Mouse (Mus musculus): Measurements from ENCODE around the gene Tm7sf2. TPM values are rescaled to one million over a fixed set of nuclear protein-coding genes. Genes with fewer than 3 reads are reported as not detected.

Tm7sf2 gene
- polyA plus RNA-seq, 1 experiment from 2014 or later, result 17.0 TPM

GRCm38 (mm10) chr19:6084478-6085248 lies 16.5 kb upstream of the Tm7sf2 start, which contains the start of the genes Zfpl1 and Cdca5:
Zfpl1 (minus strand) TSS chr19:6084956.
Cdca5 (plus strand) TSS chr19:6084983.
- Histone ChIP-seq H3K36me3 (ENCODE audit: insufficient read depth, low read length) (peaks cover 28% of the 10 kb centered on the region), H3K4me2 (ENCODE audit: low read length) (peak within 1 kb of the TSS; percentile 92), H3K4me1 (replicated peaks; ENCODE audit: insufficient read depth, low read length) (0 out of 2 replicates have a peak, but pooled peaks cover 6% of the 10 kb centered on the region), H3K27ac (peak within 1 kb of the TSS; percentile 70), H3K9me3 (replicated peaks; ENCODE audit: low read length) (no peaks in the 10 kb centered on the region), H3K4me3 (replicated peaks; ENCODE audit: low read depth, low read length) (peak within 1 kb of the TSS; percentile 70), H3K27me3 (ENCODE audit: insufficient read depth, low read length) (no peaks in the 10 kb centered on the region), H3K9ac (ENCODE audit: low read depth, low read length) (peak within 1 kb of the TSS; percentile 75)
- ATAC-seq (replicated peaks; ENCODE audit: low FRiP score, low read depth) (peak; percentile 88), DNase-seq (ENCODE audit: low spot score) (peak; percentile 98)
- WGBS, result under 1% methylated on average over 58 of the region's 58 CpGs
- no peak for TF ChIP-seq CTCF (IDR thresholded peaks at IDR 0.05; ENCODE audit: low read depth)

- Histone ChIP-seq H3K4me2 (ENCODE audit: low read length) (no peak within 1 kb of the TSS), H3K9me3 (replicated peaks; ENCODE audit: low read length) (no peaks in the 10 kb centered on the region), H3K4me1 (replicated peaks; ENCODE audit: insufficient read depth, low read length) (0 out of 2 replicates have a peak, but pooled peaks cover 8% of the 10 kb centered on the region), H3K36me3 (ENCODE audit: insufficient read depth, low read length) (peaks cover 28% of the 10 kb centered on the region), H3K27me3 (ENCODE audit: insufficient read depth, low read length) (no peaks in the 10 kb centered on the region), H3K27ac (no peak within 1 kb of the TSS), H3K4me3 (replicated peaks; ENCODE audit: low read depth, low read length) (no peak within 1 kb of the TSS), H3K9ac (ENCODE audit: low read depth, low read length) (no peak within 1 kb of the TSS)
- WGBS, result 91% methylated on average over 9 of the region's 9 CpGs
- ATAC-seq (replicated peaks; ENCODE audit: low FRiP score, low read depth) (no peak), DNase-seq (ENCODE audit: low spot score) (no peak)
- no peak for TF ChIP-seq CTCF (IDR thresholded peaks at IDR 0.05; ENCODE audit: low read depth)
Observed at GRCm38 (mm10) chr19:6082156-6082555, 14.0 kb upstream of the Tm7sf2 start, which contains the start of gene Gm28374. Gm28374 (minus strand) TSS chr19:6082256.

- Histone ChIP-seq H3K4me2 (ENCODE audit: low read length) (no peak within 1 kb of the TSS), H3K9ac (ENCODE audit: low read depth, low read length) (no peak within 1 kb of the TSS), H3K9me3 (replicated peaks; ENCODE audit: low read length) (no peaks in the 10 kb centered on the region), H3K36me3 (ENCODE audit: insufficient read depth, low read length) (peaks cover 28% of the 10 kb centered on the region), H3K27ac (no peak within 1 kb of the TSS), H3K4me3 (replicated peaks; ENCODE audit: low read depth, low read length) (no peak within 1 kb of the TSS), H3K27me3 (ENCODE audit: insufficient read depth, low read length) (no peaks in the 10 kb centered on the region), H3K4me1 (replicated peaks; ENCODE audit: insufficient read depth, low read length) (peaks cover 15% of the 10 kb centered on the region)
- no peak for TF ChIP-seq CTCF (IDR thresholded peaks at IDR 0.05; ENCODE audit: low read depth)
- DNase-seq (ENCODE audit: low spot score) (no peak), ATAC-seq (replicated peaks; ENCODE audit: low FRiP score, low read depth) (no peak)
- 96% methylated on average over 12 of the region's 12 CpGs for WGBS
Observed at GRCm38 (mm10) chr19:6079983-6080480, 11.9 kb upstream of the Tm7sf2 start, which contains the start of gene Tmem262. Tmem262 (plus strand) TSS chr19:6080033.

- Histone ChIP-seq H3K27ac (peak within 1 kb of the TSS; percentile 85), H3K4me1 (replicated peaks; ENCODE audit: insufficient read depth, low read length) (peaks cover 9% of the 10 kb centered on the region), H3K9ac (ENCODE audit: low read depth, low read length) (peak within 1 kb of the TSS; percentile 83), H3K27me3 (ENCODE audit: insufficient read depth, low read length) (no peaks in the 10 kb centered on the region), H3K9me3 (replicated peaks; ENCODE audit: low read length) (no peaks in the 10 kb centered on the region), H3K4me2 (ENCODE audit: low read length) (peak within 1 kb of the TSS; percentile 91), H3K4me3 (replicated peaks; ENCODE audit: low read depth, low read length) (peak within 1 kb of the TSS; percentile 89), H3K36me3 (ENCODE audit: insufficient read depth, low read length) (peaks cover 28% of the 10 kb centered on the region)
- no peak for TF ChIP-seq CTCF (IDR thresholded peaks at IDR 0.05; ENCODE audit: low read depth)
- DNase-seq (ENCODE audit: low spot score) (peak; percentile 97), ATAC-seq (replicated peaks; ENCODE audit: low FRiP score, low read depth) (peak; percentile 83)
- WGBS, result under 1% methylated on average over 33 of the region's 33 CpGs
Observed at GRCm38 (mm10) chr19:6076564-6077393, 8.6 kb upstream of the Tm7sf2 start, which contains the start of gene Vps51. Vps51 (minus strand) TSS chr19:6077231.

- H3K4me2 ChIP-seq (ENCODE audit: low read length), result no peak overlapping the region
- no peak overlapping the region for H3K4me3 ChIP-seq (replicated peaks; ENCODE audit: low read depth, low read length)
- H3K27ac ChIP-seq, result no peak overlapping the region
- H3K4me1 ChIP-seq (replicated peaks; ENCODE audit: insufficient read depth, low read length), result peaks cover 9% of the 10 kb centered on the region
- WGBS, result 86% methylated on average over 5 of the region's 5 CpGs
- no peaks in the 10 kb centered on the region for H3K27me3 ChIP-seq (ENCODE audit: insufficient read depth, low read length)
- DNase-seq (ENCODE audit: low spot score), result no peak
- no peaks in the 10 kb centered on the region for H3K9me3 ChIP-seq (replicated peaks; ENCODE audit: low read length)
- ATAC-seq (replicated peaks; ENCODE audit: low FRiP score, low read depth), result no peak
- no peak for TF ChIP-seq CTCF (IDR thresholded peaks at IDR 0.05; ENCODE audit: low read depth)
- H3K9ac ChIP-seq (ENCODE audit: low read depth, low read length), result no peak overlapping the region
- peaks cover 28% of the 10 kb centered on the region for H3K36me3 ChIP-seq (ENCODE audit: insufficient read depth, low read length)
Observed at GRCm38 (mm10) chr19:6073889-6074288, 5.7 kb upstream of the Tm7sf2 start.

GRCm38 (mm10) chr19:6071261-6071660 lies 3.1 kb upstream of the Tm7sf2 start:
- Histone ChIP-seq H3K4me2 (ENCODE audit: low read length) (no peak overlapping the region), H3K27ac (no peak overlapping the region), H3K27me3 (ENCODE audit: insufficient read depth, low read length) (no peaks in the 10 kb centered on the region), H3K4me1 (replicated peaks; ENCODE audit: insufficient read depth, low read length) (peaks cover 16% of the 10 kb centered on the region), H3K9ac (ENCODE audit: low read depth, low read length) (no peak overlapping the region), H3K4me3 (replicated peaks; ENCODE audit: low read depth, low read length) (no peak overlapping the region), H3K36me3 (ENCODE audit: insufficient read depth, low read length) (peaks cover 28% of the 10 kb centered on the region), H3K9me3 (replicated peaks; ENCODE audit: low read length) (no peaks in the 10 kb centered on the region)
- 97% methylated on average over 19 of the region's 19 CpGs for WGBS
- no peak for TF ChIP-seq CTCF (IDR thresholded peaks at IDR 0.05; ENCODE audit: low read depth)
- no peak for ATAC-seq (replicated peaks; ENCODE audit: low FRiP score, low read depth)
- DNase-seq (ENCODE audit: low spot score), result no peak

All from kidney, postnatal 0 days (tissue).